Mouse (Mus musculus) CH12F3 (cell line): ENCODE measurements at regions not wholly inside any gene's neighbourhood (a gene's known extent, or its start where the extent isn't known, plus 50 kb on each side); places are given as distances from the start of the nearest gene placed in this dataset.

Experiments used
- in situ Hi-C: fragments of 300-500 bp; cut with MboI; formaldehyde crosslinking; loops from 2 replicates; pipeline ENCODE4 v1.14.3; 2020; ENCODE audit warnings: low sequenced_read_pairs

DNA sequence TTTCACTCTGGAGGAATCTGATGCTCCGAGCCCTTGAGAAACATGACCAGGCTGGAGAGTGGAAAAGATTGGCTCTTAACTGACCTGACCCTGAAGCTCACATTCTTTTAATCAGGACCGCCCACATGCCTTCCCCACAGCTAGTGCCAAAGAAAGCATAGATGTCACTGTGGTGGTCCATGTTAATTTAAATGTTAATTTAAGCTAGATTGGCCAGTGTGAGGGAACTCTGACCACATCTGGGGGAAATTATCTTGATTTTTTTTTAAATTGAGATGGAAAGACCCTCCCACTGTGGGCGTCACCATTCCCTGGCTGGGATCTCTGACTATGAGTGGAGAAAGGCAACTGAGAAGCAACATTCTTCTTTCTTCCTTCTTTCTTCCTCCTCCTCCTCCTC lies 54.6 kb upstream of the Usp24 start:
- in situ Hi-C loops = no loop called here

DNA sequence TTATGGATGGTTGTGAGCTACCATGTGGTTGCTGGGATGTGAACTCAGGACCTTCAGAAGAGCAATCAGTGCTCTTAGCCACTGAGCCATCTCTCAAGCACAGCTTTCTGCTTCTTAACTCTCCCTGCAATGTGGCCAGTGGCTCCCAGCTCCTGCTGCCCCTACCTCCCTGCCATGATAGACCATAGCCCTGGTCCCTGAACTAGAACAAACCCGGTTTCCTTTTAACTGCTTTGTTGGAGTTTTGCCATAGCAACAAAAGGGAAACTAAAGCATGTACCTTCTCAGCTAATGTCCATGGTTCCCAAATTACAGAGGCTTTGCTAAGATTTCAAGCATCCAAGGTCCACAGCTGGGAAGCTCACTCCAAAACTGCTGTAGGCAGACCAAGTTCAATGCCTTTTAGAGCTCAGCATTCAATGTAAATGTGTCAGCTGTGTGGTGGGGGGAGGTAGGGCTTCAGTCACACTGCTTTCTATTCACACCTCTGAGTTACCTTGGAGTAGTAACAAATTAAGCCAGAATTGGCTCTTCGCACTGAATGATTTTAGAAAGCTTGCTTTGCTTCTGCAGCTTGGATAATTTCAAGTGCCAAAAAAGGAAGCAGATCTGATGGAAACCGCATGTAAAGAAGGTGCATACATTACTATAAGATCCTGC lies 54.0 kb upstream of the Usp24 start:
- in situ Hi-C loops = no loop called here

DNA sequence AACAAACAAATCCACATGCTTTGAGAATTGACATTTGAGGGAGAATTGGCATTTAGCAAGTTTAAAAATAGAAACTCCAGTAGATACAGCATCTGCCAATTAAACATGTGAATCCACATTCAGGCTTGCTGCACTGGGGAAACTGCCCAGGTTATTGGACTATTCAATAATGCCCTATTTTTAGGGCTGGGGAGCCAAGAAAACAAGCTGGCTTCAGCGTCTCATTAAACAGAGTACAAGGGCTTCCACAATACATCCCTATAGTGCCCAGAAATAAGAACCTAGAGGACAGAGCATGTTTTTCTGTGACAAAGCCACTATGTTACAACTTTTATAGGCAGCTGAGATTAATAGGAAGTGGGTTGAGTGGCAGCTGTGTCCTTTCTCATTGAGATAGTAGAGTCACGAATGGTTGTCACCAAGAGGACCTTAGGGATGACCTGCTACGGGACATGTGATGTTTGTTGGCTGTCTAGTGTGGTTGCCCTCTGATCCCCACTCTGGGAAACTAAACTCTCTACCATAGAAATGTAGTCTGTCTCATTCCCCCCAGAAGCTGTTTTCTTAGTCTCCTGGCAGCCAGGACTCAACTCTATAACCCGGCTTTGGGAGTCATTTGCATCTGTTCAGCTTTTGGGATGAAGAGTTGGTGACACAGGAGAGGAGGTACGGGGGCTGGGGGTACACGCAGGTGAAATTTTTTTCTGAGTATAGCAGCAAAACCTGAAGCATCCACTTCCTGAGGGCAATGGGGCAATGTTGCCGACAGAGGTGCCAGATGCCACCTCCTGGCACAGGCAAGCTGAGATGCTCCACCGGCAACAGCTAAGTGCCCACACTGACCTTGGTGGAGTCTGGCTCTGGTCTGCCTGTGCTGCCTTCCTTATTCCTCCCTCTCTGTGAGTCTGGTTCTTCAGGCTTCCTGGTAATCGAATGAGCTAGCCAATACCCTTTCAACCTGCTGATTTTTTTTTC lies 53.0 kb upstream of the Usp24 start:
- in situ Hi-C loops = no loop called here
